Mouse (Mus musculus) C2C12 (cell line): Measurements from ENCODE around the gene Des. TPM values are rescaled to one million over a fixed set of nuclear protein-coding genes. Genes with fewer than 3 reads are reported as not detected.
A peak's percentile ranks its signal among the peaks of the same experiment; 100 is the strongest.

Experiments
- H3K27me3 ChIP-seq: one replicate; pipeline ENCODE4 v1.6.1; 2011; ENCODE audit not compliant: control insufficient read depth, insufficient read depth, insufficient read length
- H3K36me3 ChIP-seq: one replicate; pipeline ENCODE4 v1.6.1; 2011; ENCODE audit not compliant: control insufficient read depth, insufficient read depth
- H3K4me3 ChIP-seq: one replicate; pipeline ENCODE4 v1.5.1; 2011; ENCODE audit warnings: mild to moderate bottlenecking, control low read depth; ENCODE audit not compliant: poor library complexity, insufficient read depth, severe bottlenecking
- H3K79me2 ChIP-seq: one replicate; pipeline ENCODE4 v1.6.1; 2011; ENCODE audit not compliant: control insufficient read depth, insufficient read depth
- H3K79me3 ChIP-seq: one replicate; pipeline ENCODE4 v1.6.1; 2011; ENCODE audit warnings: low read depth, control low read depth
- H3ac ChIP-seq: one replicate; pipeline ENCODE3; 2011; ENCODE audit warnings: low read depth; ENCODE audit not compliant: control insufficient read depth, insufficient read length
- CEBPB ChIP-seq: IDR thresholded peaks from one replicate; pipeline ENCODE4 v1.6.1; 2011; ENCODE audit warnings: low read depth, mild to moderate bottlenecking, control low read depth, moderate library complexity
- CTCF ChIP-seq: IDR thresholded peaks from one replicate; pipeline ENCODE4 v1.5.1; 2011; ENCODE audit not compliant: control insufficient read depth, insufficient read depth, insufficient read length
- FOSL1 ChIP-seq: IDR thresholded peaks from one replicate; pipeline ENCODE4 v1.8.0; 2011; ENCODE audit warnings: mild to moderate bottlenecking, low read length; ENCODE audit not compliant: poor library complexity, insufficient read depth, severe bottlenecking
- MAX ChIP-seq: IDR thresholded peaks from one replicate; pipeline ENCODE4 v1.6.1; 2011; ENCODE audit warnings: mild to moderate bottlenecking, control low read depth
- MYOD1 ChIP-seq: IDR thresholded peaks from one replicate; pipeline ENCODE4 v1.6.1; 2011; ENCODE audit warnings: low read depth; ENCODE audit not compliant: control insufficient read depth, insufficient read length
- MYOG ChIP-seq: IDR thresholded peaks from one replicate; pipeline ENCODE4 v1.6.1; 2011; ENCODE audit not compliant: control insufficient read depth, insufficient read length; ENCODE audit errors: extremely low read depth
- USF1 ChIP-seq: IDR thresholded peaks from one replicate; pipeline ENCODE4 v1.6.1; 2011; ENCODE audit warnings: low read depth, mild to moderate bottlenecking, control low read depth, moderate library complexity
- polyA plus RNA-seq: library from polyadenylated mRNA; unstranded; fragments of >200 nt; fragmentation: generic; extraction: Trizol; gene quantifications from one replicate; pipeline ENCODE4 v1.2.1, GENCODE M21; 2012; ENCODE audit warnings: missing spikeins

The Des gene
- polyA plus RNA-seq, 1 experiment = 657 TPM

DNA sequence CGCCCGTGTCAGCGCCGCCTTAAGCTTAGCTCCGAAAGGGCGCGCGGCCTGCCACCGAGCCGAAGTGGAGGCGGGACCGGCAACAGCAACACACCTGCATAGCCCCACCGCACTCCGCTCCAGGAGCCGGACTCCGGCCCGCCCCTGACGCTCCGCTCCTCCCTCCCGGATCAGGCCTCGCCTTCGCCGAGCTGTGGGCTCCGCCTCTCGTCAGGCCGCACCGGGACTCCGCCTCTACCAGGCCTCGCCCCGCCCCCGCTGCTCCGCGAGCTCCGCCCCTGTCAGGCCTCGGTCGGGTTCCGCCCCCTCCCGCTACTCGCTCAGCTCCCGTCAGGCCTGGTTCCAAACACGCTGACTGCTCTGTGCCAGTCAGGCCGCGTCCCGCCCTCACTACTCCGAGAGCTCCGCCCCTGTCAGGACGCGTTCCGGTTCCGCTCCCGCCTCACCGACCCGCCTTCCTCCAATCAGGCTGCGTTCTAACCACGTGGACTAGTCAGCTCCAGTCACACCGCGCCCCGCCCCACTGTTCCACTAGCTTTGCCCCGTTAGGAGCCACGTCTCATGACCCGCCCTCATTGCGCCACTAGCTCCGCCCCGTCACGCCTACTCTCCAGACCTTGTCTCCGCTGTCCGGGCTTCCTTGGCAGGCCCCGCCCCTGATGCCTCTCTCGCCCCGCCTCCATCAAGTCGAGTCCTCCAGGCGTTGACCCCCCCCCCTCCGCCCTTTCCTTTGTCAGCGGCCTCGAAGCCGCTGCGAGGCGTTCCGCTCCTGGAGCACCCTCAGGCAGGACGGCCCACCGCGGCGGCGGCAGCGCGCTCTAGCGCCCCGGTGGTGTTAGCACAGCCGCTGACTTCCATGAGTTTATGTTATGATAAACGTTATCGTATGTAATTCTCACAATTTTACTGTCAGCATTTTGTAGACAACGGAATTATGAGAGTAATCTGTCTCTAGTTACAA, 42.6 kb upstream of the Des start, which contains the start of gene Dnpep:
Gene Dnpep (minus strand): TSS at position 750 of the 961 bp plus-strand sequence.
- Histone ChIP-seq H3K4me3 (peak within 1 kb of the TSS; percentile 74), H3K36me3 (peaks cover 4% of the 10 kb centered on the region), H3K79me2 (no peaks in the 10 kb centered on the region), H3K27me3 (no peaks in the 10 kb centered on the region), H3ac (peak within 1 kb of the TSS; percentile 78), H3K79me3 (no peaks in the 10 kb centered on the region)
- no peak for TF ChIP-seq MYOD1
- peak; percentile 91 for TF ChIP-seq CTCF
- peak; percentile 87 for TF ChIP-seq USF1
- no peak for TF ChIP-seq MAX
- no peak for TF ChIP-seq FOSL1
- no peak for TF ChIP-seq MYOG
- peak; percentile 63 for TF ChIP-seq CEBPB

DNA sequence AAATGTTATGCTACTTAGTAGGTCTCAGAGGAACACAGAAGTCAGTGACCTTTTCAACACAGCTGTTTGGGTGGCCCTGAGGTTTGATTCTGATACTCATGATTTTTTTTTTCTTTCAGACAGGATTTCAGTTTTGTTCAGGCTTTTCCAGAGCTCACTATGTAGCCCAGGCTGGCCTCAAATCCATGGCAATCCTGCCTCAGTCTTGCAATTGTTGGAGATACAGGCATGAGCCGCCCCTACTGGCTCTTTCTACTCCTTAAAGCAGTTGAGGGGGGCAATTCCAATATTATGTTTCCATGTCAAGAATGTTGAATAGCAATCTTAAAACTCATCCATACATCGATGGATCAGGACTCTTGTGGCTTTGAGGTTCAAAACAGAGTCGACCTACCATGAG, 41.8 kb upstream of the Des start:
- H3K36me3 ChIP-seq = no peaks in the 10 kb centered on the region
- no peaks in the 10 kb centered on the region for H3K79me3 ChIP-seq
- H3K4me3 ChIP-seq = no peak overlapping the region
- no peaks in the 10 kb centered on the region for H3K27me3 ChIP-seq
- no peaks in the 10 kb centered on the region for H3K79me2 ChIP-seq
- no peak overlapping the region for H3ac ChIP-seq
- TF ChIP-seq MYOG (no peak), USF1 (no peak), MYOD1 (no peak), MAX (no peak), CEBPB (no peak), FOSL1 (no peak), CTCF (no peak)

DNA sequence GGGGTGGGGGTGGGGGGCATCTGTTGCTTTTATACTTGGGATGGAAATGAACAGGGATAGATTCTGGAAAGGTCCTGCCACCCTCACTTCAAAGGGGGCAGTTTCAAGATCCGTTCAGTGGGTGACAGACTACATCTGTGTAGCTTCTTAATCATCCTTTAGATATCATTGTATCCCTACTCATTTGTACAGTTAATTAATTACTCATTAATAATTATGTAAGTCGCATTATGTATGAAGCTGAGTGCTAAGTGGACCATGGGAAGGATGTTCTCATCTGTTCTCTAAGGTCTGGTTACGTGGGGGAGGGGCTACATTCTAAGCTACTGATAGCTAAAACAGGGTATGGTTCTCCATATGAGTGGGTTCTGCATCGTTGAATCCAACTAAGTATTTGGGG, 41.4 kb upstream of the Des start:
- Histone ChIP-seq H3K27me3 (no peaks in the 10 kb centered on the region), H3ac (no peak overlapping the region), H3K79me2 (no peaks in the 10 kb centered on the region), H3K4me3 (no peak overlapping the region), H3K79me3 (no peaks in the 10 kb centered on the region), H3K36me3 (no peaks in the 10 kb centered on the region)
- TF ChIP-seq MYOD1 = no peak
- TF ChIP-seq MYOG = no peak
- no peak for TF ChIP-seq FOSL1
- no peak for TF ChIP-seq MAX
- TF ChIP-seq CEBPB = no peak
- TF ChIP-seq USF1 = no peak
- no peak for TF ChIP-seq CTCF

DNA sequence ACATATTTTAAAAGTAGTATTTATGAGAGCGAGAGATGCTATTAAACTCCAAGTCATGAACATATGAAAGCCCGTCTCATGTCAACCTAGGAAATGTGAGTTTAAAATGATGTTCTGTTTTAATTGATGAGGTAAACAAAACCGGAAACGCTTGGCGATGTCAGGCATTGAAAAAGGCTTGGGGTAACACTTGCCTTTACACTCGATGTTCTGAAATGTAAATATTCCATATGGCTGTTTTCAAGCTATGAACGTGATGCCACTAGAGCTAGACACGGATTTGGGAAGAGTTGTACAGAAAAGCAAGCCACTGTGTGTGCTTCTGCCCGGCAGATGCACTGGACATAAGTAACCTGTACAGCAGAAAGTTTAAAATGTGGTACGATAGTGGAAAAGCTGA, 41.0 kb upstream of the Des start:
- no peaks in the 10 kb centered on the region for H3K27me3 ChIP-seq
- H3K4me3 ChIP-seq = no peak overlapping the region
- no peak overlapping the region for H3ac ChIP-seq
- H3K79me2 ChIP-seq = no peaks in the 10 kb centered on the region
- H3K36me3 ChIP-seq = no peaks in the 10 kb centered on the region
- H3K79me3 ChIP-seq = no peaks in the 10 kb centered on the region
- TF ChIP-seq MYOD1 = no peak

DNA sequence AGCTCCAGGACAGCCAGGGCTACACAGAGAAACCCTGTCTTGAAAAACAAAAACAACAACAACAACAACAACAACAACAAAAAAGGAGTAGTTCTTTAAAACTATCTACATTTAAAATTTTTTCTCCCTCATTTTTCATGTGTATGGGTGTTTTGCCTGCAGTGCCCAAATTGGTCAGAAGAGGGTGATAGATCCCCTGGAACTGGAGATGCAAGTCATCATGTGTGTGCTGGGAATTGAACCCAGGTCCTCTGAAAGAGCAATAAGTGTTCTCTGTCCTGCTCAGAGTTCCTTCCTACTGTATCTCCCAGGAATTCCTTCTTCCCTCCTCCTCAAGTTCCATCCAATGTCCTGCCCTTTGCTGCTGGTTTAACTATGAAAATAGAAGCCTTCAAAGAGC, 32.7 kb upstream of the Des start:
- no peak for TF ChIP-seq USF1
- no peak for TF ChIP-seq CTCF
- no peaks in the 10 kb centered on the region for H3K79me3 ChIP-seq

DNA sequence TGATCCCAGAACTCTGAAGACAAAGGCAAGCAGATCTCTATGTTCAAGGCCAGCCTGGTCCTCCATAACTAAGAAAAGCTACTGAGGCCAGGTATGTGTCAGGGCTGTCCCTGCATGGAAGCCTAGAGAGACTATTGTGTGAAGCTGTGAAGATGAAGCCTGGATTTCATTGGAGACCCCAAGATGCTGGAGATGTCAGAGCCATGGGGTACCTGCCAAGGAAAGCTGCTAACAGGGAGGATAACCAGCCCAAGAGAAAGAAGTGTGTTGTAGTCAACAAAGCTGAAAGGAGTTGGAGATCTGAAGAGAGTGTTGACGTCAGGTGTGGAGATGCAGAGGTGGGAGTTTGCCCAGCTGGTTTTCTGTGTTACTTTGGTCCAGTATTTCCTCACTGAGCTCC, 28.9 kb upstream of the Des start:
- Histone ChIP-seq H3ac (no peak overlapping the region), H3K79me2 (no peaks in the 10 kb centered on the region)
- TF ChIP-seq MYOG = no peak
- no peak for TF ChIP-seq CTCF
- TF ChIP-seq CEBPB = no peak

More for the DNA sequence above, 32.7 kb upstream of the Des start:
- no peak overlapping the region for H3ac ChIP-seq
- no peaks in the 10 kb centered on the region for H3K36me3 ChIP-seq
- H3K79me2 ChIP-seq = no peaks in the 10 kb centered on the region
- H3K4me3 ChIP-seq = no peak overlapping the region
- no peaks in the 10 kb centered on the region for H3K27me3 ChIP-seq

More for the DNA sequence above, 28.9 kb upstream of the Des start:
- Histone ChIP-seq H3K36me3 (no peaks in the 10 kb centered on the region), H3K79me3 (no peaks in the 10 kb centered on the region), H3K27me3 (no peaks in the 10 kb centered on the region), H3K4me3 (no peak overlapping the region)
